Mouse (Mus musculus) kidney, embryonic 14.5 days (tissue): ENCODE results near the gene Tmem215. TPM values are rescaled to one million over a fixed set of nuclear protein-coding genes. Genes with fewer than 3 reads are reported as not detected.

Experiments
- polyA plus RNA-seq: library from polyadenylated mRNA; unstranded; fragments of >200 nt; fragmentation: Nextera tagmentation; extraction: Ambion mirVana; gene quantifications from 2 replicates; pipeline ENCODE4 v1.2.1, GENCODE M21; 2014

The Tmem215 gene
- polyA plus RNA-seq, 1 experiment from 2014 or later = 0.32 TPM

Other genes starting within 250 kb of the Tmem215 start
- 10.2 and 12.2 TPM in 2 replicates for gene Ddx58, start 232.4 kb upstream of the Tmem215 start, polyA plus RNA-seq
- gene Smim27, start 202.6 kb upstream of the Tmem215 start, polyA plus RNA-seq = 28.6 and 55.2 TPM in 2 replicates
- gene Topors, start 202.3 kb upstream of the Tmem215 start, polyA plus RNA-seq = 32.9 and 57.7 TPM in 2 replicates
- gene Ndufb6, start 192.8 kb upstream of the Tmem215 start, polyA plus RNA-seq = 316 and 388 TPM in 2 replicates
- 30.7 and 31.9 TPM in 2 replicates for gene Aptx, start 231.0 kb downstream of the Tmem215 start, polyA plus RNA-seq
- 497 and 506 TPM in 2 replicates for gene Dnaja1, start 250.0 kb downstream of the Tmem215 start, polyA plus RNA-seq